Mouse (Mus musculus): ENCODE results near the gene Cdh11.

- no peak for TF ChIP-seq CTCF (IDR thresholded peaks at IDR 0.05; ENCODE audit: low read depth)
- TF ChIP-seq EP300 (IDR thresholded peaks at IDR 0.05; ENCODE audit: low read depth), result no peak
Measured at GRCm38 (mm10) chr8:102593899-102594298, 191.5 kb downstream of the Cdh11 start.

All from heart, postnatal 0 days (tissue).